Mouse (Mus musculus) neural tube, embryonic 14.5 days (tissue): ENCODE results near the gene Prl3d1. TPM values are rescaled to one million over a fixed set of nuclear protein-coding genes. Genes with fewer than 3 reads are reported as not detected.
"Not testable (repeated sequence)": the region's sequence is repeated elsewhere in the genome, so short reads cannot be mapped to it uniquely, and the experiment has no call there.

Experiments
- ATAC-seq: fragments of 200-750 bp; cut with Nextera tagmentation; 2 replicates; pipeline ENCODE4 v1.8.0; 2017; ENCODE audit warnings: low read depth, mild to moderate bottlenecking, moderate TSS enrichment, moderate library complexity
- H3K27ac ChIP-seq: fragments of 300-500 bp; sonication (generic); 2 replicates; pipeline ENCODE4 v1.5.1; 2014; ENCODE audit warnings: low read depth, mild to moderate bottlenecking, control low read depth, low read length, moderate library complexity, mixed read lengths
- H3K27me3 ChIP-seq: fragments of 300-500 bp; sonication (generic); 2 replicates; pipeline ENCODE4 v1.6.1; 2014; ENCODE audit warnings: low read length; ENCODE audit not compliant: control insufficient read depth, insufficient read depth
- H3K36me3 ChIP-seq: fragments of 300-500 bp; sonication (generic); 2 replicates; pipeline ENCODE4 v1.6.1; 2014; ENCODE audit warnings: low read length, mixed read lengths; ENCODE audit not compliant: control insufficient read depth, insufficient read depth
- H3K4me1 ChIP-seq: fragments of 300-500 bp; sonication (generic); 2 replicates; pipeline ENCODE4 v1.6.1; 2014; ENCODE audit warnings: low read length; ENCODE audit not compliant: control insufficient read depth, insufficient read depth
- H3K4me2 ChIP-seq: fragments of 300-500 bp; sonication (generic); 2 replicates; pipeline ENCODE4 v1.6.1; 2014; ENCODE audit warnings: mild to moderate bottlenecking, low read depth, low read length, control low read depth
- H3K4me3 ChIP-seq: fragments of 300-500 bp; sonication (generic); 2 replicates; pipeline ENCODE4 v1.5.1; 2014; ENCODE audit warnings: low read depth, low read length, control low read depth, mixed read lengths
- H3K9ac ChIP-seq: fragments of 300-500 bp; sonication (generic); replicated peaks from 2 replicates; pipeline ENCODE4 v1.6.1; 2014; ENCODE audit warnings: low read depth, mild to moderate bottlenecking, control low read depth, low read length, mixed read lengths
- H3K9me3 ChIP-seq: fragments of 300-500 bp; sonication (generic); 2 replicates; pipeline ENCODE4 v1.6.1; 2016; ENCODE audit warnings: low read length; ENCODE audit not compliant: control insufficient read depth
- WGBS: fragments of 180-500 bp; shearing (Covaris S2); extraction: QIAGEN DNeasy Blood & Tissue Kit; methylation state at CpG from one replicate; pipeline ENCODE4 v1.1.7; 2014; 5-methylcytosine and 5-hydroxymethylcytosine counted together
- polyA plus RNA-seq: library from polyadenylated mRNA; unstranded; fragments of >200 nt; fragmentation: Nextera tagmentation; extraction: Ambion mirVana; gene quantifications from 2 replicates; pipeline ENCODE4 v1.2.1, GENCODE M21; 2014

Prl3d1 gene
- polyA plus RNA-seq: not detected in 2 replicates

GRCm38 (mm10) chr13:27093890-27094289 lies at the start of gene Prl3d1:
Gene Prl3d1, plus strand, starts transcription at chr13:27094190.
- not testable (repeated sequence) for H3K27ac ChIP-seq, H3K9ac ChIP-seq, H3K27me3 ChIP-seq, ATAC-seq, H3K4me3 ChIP-seq, H3K4me1 ChIP-seq, H3K9me3 ChIP-seq, H3K36me3 ChIP-seq, H3K4me2 ChIP-seq
- 94% methylated on average over 5 of the region's 5 CpGs for WGBS

- WGBS: 93% methylated on average over 1 of the region's 1 CpGs
- ATAC-seq: no peak
These were observed 36.7 kb upstream of the Prl3d1 start, which contains the start of gene Prl for GRCm38 (mm10) chr13:27057270-27057669. Gene Prl, plus strand, starts transcription at chr13:27057570.

GRCm38 (mm10) chr13:27059177-27059576 lies 34.8 kb upstream of the Prl3d1 start:
- WGBS: 91% methylated on average over 7 of the region's 7 CpGs
- Histone ChIP-seq H3K27me3 (no peaks in the 10 kb centered on the region), H3K9ac (no peak overlapping the region), H3K9me3 (no peaks in the 10 kb centered on the region), H3K36me3 (no peaks in the 10 kb centered on the region), H3K27ac (no peak overlapping the region), H3K4me3 (no peak overlapping the region), H3K4me2 (no peak overlapping the region), H3K4me1 (no peaks in the 10 kb centered on the region)
- no peak for ATAC-seq

More at GRCm38 (mm10) chr13:27057270-27057669, 36.7 kb upstream of the Prl3d1 start, which contains the start of gene Prl:
- Histone ChIP-seq H3K36me3 (no peaks in the 10 kb centered on the region), H3K27ac (no peak within 1 kb of the TSS), H3K4me2 (no peak within 1 kb of the TSS), H3K9ac (no peak within 1 kb of the TSS), H3K9me3 (no peaks in the 10 kb centered on the region), H3K4me3 (no peak within 1 kb of the TSS), H3K4me1 (no peaks in the 10 kb centered on the region), H3K27me3 (no peaks in the 10 kb centered on the region)

GRCm38 (mm10) chr13:27121398-27121797 lies 27.4 kb downstream of the Prl3d1 start, which contains the start of gene Prl3d2:
Gene Prl3d2, plus strand, starts transcription at chr13:27121698.
- ATAC-seq, H3K4me2 ChIP-seq, H3K9me3 ChIP-seq, H3K36me3 ChIP-seq, H3K27me3 ChIP-seq, H3K4me3 ChIP-seq, H3K27ac ChIP-seq, H3K9ac ChIP-seq, H3K4me1 ChIP-seq: not testable (repeated sequence)
- 98% methylated on average over 4 of the region's 4 CpGs for WGBS

- H3K9ac ChIP-seq: no peak overlapping the region
- H3K4me1 ChIP-seq: no peaks in the 10 kb centered on the region
- H3K4me3 ChIP-seq: no peak overlapping the region
- no peaks in the 10 kb centered on the region for H3K36me3 ChIP-seq
- ATAC-seq: no peak
- no peak overlapping the region for H3K27ac ChIP-seq
- no peaks in the 10 kb centered on the region for H3K9me3 ChIP-seq
- no peak overlapping the region for H3K4me2 ChIP-seq
- H3K27me3 ChIP-seq: no peaks in the 10 kb centered on the region
- WGBS: 71% methylated on average over 1 of the region's 1 CpGs
These were observed 54.3 kb downstream of the Prl3d1 start for GRCm38 (mm10) chr13:27148264-27148663.

Other genes with a start within 250 kb of the Prl3d1 start
- not detected in 2 replicates for gene Prl, start 36.6 kb upstream of the Prl3d1 start, polyA plus RNA-seq
- not detected in 2 replicates for gene Prl3d2, start 27.5 kb downstream of the Prl3d1 start, polyA plus RNA-seq
- gene Prl3d3, start 62.6 kb downstream of the Prl3d1 start, polyA plus RNA-seq: not detected in 2 replicates
- not detected in 2 replicates for gene Prl3c1, start 102.5 kb downstream of the Prl3d1 start, polyA plus RNA-seq
- not detected in 2 replicates for gene Prl3b1, start 147.7 kb downstream of the Prl3d1 start, polyA plus RNA-seq
- gene Prl3a1, start 165.2 kb downstream of the Prl3d1 start, polyA plus RNA-seq: not detected in 2 replicates
- not detected in 2 replicates for gene Prl6a1, start 218.4 kb downstream of the Prl3d1 start, polyA plus RNA-seq